Mouse (Mus musculus): ENCODE data around the gene Lamtor1.
A peak's percentile ranks its signal among the peaks of the same experiment; 100 is the strongest.

Lamtor1 gene

DNA sequence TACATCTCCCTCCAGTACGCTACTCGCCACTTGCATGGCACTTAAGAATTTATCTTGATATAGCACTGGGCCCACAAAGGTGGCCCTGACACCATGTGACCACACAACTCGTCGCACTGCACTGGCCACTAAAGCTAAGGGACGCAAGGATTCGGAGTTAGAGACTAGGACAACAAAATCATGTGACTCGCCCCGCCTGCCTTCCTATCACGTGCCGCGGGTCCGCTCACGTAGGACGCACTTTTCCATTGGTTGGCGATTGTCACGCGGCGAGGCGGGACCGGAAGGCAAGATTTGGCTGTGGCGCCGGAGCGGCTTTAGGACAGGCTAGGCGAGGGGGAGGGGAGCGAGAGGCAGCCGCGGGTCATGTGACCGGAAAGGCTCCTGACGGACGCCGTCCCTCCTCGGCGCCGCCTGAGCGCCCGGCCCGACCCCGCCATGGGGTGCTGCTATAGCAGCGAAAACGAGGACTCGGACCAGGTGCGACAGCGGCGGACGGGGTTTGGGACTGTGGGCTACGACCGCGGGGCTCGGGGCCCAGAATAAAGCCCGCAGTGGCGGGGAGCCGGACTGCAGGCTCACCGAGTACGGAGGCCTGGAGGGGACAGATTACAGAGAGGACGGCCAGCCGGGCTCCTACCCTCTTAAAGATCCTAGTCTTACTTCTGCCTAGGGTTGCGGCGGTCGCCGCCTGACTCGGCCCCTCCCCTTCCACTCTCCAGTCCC, at the start of gene Lamtor1:
Gene Lamtor1 (plus strand): TSS at position 344 of the 726 bp plus-strand sequence.
- peak; percentile 99 to 100 for DNase-seq

- no peak for DNase-seq
Observed at GRCm38 (mm10) chr7:101857094-101857493, 48.6 kb upstream of the Lamtor1 start, which contains the start of gene Folr2. TSS of gene Folr2 (minus strand) at chr7:101857194.

DNA sequence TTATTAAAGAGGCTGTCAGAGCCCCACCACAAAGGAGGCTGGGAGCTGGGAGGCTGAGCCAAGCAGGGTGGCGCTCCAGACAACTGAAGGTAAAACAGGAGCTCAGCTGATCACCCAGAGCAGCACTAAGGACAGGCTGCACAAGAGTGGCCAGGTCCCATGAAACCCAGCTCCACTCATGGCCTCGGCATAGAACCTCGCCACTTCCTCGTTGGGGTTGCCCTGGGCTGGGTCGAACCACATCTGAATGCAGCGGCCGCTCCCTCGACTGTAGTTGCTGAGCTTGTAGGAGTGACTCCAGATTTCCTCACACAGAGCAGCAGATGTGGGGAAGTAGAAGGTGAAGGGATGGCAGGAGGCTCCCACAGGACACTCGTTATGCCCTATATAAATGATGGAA, 47.3 kb upstream of the Lamtor1 start:
- DNase-seq, result no peak

DNA sequence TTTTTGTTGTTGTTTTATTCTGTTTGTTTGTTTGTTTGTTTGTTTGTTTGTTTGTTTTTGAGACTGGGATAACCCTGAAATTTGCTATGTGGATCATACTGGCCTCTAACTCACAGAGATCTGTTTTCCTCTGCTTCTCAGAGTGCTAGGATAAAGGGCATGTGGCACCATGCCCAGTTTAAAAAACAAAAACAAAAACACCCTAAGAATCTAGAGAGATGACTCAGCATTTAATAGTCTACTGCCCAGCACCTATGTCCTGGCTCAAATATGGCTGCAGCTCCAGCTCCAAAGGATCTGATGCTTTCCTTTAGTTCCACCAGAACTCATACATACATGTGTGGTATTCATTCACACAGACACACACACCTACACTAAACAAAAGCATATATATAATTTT, 44.7 kb upstream of the Lamtor1 start:
- DNase-seq, result no peak

- no peak for DNase-seq
Observed at GRCm38 (mm10) chr7:101862291-101862690, 43.4 kb upstream of the Lamtor1 start.

DNA sequence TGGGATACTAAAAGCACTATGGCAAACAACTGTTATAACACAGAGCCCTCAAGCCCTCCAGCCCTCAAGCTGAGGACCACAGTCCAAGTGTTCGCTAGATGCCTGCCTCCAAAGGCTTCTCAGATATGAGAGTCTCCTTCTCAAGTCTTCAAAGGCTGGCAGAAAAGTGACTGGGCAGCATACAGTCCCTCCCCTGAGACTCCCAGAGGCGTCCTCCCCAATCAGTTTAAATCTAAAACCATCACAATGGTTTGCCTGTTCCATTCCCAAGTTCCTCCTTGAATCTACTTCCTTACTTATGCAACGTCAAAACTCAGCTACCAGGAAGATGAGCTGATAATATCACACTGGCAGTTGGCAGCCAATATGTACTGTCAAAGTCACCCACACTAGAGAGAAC, 42.3 kb upstream of the Lamtor1 start, which contains the start of gene Anapc15:
Gene Anapc15 (plus strand): TSS at position 301 of the 400 bp plus-strand sequence.
- DNase-seq, result no peak

GRCm38 (mm10) chr7:101866491-101867265, 39.0 kb upstream of the Lamtor1 start:
- no peak for DNase-seq

- DNase-seq, result no peak
Observed at GRCm38 (mm10) chr7:101867482-101867881, 38.2 kb upstream of the Lamtor1 start.

DNA sequence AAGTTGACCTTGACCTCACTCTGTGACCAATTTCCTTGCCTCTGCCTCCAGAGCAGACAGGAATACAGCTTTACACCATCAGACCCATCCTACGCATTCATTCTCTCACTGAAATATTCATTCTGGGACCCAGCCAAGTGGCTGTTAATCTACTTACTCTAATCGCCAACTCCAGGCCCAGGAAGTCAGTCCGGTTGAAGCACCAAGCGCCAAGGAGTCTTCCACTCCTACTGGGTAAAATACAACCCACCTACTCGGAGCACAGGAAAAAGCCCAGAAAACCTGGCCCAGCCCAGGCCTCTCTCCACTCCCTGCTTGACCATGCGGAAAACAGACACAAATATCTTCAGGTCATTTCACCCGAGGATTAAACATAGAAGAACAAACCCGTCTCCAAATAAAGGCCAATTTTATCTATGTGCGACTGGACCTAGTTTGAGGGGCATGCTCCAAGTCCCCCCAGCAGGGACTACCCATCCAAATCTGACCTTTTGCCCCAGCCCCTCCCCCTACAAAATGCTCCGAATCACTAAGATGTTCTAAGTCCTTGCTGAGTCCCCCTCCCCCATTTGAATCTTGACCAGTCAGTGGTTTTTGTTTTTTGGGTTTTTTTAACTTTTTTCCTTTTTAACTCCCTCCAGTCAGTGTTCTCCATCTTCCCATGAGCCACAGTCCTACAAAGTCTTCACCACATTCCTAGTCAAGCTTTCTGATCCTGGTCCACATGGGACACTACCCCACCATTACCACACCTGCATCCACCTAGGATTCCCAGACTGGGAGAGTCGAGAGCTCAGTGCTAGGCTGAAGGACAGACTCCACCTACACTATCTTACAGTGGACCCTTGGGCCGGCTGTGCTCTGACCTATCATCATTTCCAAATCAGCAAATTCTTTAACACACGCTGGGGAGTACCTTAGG, 37.2 kb upstream of the Lamtor1 start:
- DNase-seq, result peak in 1 of 2 experiments; percentile 10

GRCm38 (mm10) chr7:101869163-101869500, 36.6 kb upstream of the Lamtor1 start:
- peak in 1 of 2 experiments; percentile 24 for DNase-seq

GRCm38 (mm10) chr7:101870629-101871028, 35.1 kb upstream of the Lamtor1 start, which contains the start of gene Folr1:
TSS of gene Folr1 (minus strand) at chr7:101870788.
- DNase-seq, result no peak

GRCm38 (mm10) chr7:101871296-101871695, 34.4 kb upstream of the Lamtor1 start:
- no peak for DNase-seq

- DNase-seq, result no peak
Observed at GRCm38 (mm10) chr7:101875978-101876377, 29.7 kb upstream of the Lamtor1 start.

- DNase-seq, result no peak
Observed at GRCm38 (mm10) chr7:101880855-101881254, 24.8 kb upstream of the Lamtor1 start.

- no peak for DNase-seq
Observed at GRCm38 (mm10) chr7:101882413-101883154, 23.1 kb upstream of the Lamtor1 start.

DNA sequence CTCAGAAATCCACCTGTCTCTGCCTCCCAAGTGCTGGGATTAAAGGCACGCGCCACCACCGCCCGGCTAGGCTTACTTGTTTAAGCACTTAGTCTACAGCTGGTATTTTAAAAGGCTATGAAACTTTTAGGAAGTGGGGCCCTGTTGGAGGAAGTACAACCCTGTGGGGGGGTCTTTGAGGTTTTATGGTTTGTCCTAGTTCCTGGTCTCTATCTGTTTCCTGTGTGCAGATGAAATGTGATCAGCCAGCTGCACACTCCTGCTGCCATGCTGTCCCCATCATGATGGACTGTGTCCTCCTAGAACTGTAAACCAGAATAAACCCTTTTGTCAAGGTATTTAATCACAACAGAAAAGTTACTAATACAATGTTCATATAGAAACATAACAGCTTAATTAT, 21.5 kb upstream of the Lamtor1 start:
- no peak for DNase-seq

DNA sequence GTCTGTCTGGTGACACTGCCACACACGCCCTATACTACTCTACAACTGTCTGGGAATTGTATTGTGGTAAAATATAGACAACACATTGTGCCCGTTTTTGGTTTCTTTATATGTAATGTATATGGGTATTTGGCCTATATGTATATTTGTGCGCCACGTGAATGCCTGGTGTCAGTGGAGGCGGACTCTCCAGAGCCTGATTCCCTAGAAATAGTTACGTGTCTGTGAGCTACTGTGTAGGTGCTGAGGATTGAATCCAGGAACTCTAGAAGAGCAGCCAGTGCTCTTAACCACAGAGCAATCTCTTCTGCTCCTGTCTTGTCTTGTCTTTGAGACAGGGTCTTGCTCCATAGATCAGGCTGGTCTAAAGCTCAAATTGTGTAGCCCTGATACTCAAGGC, 19.4 kb upstream of the Lamtor1 start:
- DNase-seq, result no peak

DNA sequence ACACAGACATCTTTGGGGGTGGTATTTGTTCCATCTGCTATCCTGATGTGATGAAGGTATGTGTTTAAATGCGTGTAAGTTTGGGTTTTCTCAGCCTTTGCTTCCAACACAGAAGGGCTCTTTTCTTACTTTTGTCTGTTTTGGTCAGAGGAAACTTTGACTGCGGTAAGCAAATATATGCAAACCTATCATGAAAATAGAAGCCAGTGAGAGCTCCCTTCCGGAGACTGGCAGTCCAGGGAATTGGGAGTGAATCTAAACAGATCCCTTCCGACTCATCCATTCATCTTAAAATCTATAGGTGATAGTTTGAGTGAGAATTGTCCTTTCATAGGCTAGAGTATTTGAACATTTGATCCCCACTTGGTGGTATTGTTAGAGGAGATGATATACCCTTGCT, 17.2 kb upstream of the Lamtor1 start:
- no peak for DNase-seq

- no peak for DNase-seq
Observed at GRCm38 (mm10) chr7:101895695-101896094, 10.0 kb upstream of the Lamtor1 start.

- DNase-seq, result peak; percentile 95 to 96
Observed at GRCm38 (mm10) chr7:101896104-101897066, 9.3 kb upstream of the Lamtor1 start.

All from cerebellum, postnatal 14 days (tissue).